Mouse (Mus musculus) ES-Bruce4 (cell line): ENCODE results near the gene Hrk.

Experiments used
- CTCF ChIP-seq: IDR thresholded peaks from one replicate; pipeline ENCODE4 v1.8.1; 2011; ENCODE audit warnings: low read depth, low read length
- EP300 ChIP-seq: IDR thresholded peaks from 2 replicates; pipeline ENCODE4 v1.6.1; 2011; ENCODE audit warnings: low read depth, low read length; ENCODE audit not compliant: insufficient read depth
- POLR2A ChIP-seq: IDR thresholded peaks from one replicate; pipeline ENCODE4 v1.8.1; 2011; ENCODE audit warnings: low read length; ENCODE audit not compliant: insufficient read depth

DNA sequence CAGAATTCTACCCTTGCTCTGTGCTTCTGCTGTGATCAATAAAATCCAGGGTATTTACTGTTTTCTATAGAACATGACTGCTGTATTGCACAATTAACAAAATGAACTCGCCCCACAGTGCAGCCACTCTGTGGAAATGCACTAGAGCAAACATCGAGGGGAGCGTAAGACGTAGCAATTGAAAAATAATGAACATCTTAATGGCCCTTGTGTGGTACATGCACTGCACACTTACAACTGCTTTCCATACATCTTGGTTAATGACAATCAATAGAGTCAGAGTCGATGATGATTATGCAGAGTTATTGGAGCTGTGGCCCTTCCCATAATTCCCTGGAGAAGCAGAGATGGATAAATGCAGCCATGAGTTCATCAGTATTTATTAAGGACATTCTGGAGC lies 45.5 kb upstream of the Hrk start:
- TF ChIP-seq POLR2A = no peak
- no peak for TF ChIP-seq CTCF
- no peak for TF ChIP-seq EP300
